In the genomic region with DNA sequence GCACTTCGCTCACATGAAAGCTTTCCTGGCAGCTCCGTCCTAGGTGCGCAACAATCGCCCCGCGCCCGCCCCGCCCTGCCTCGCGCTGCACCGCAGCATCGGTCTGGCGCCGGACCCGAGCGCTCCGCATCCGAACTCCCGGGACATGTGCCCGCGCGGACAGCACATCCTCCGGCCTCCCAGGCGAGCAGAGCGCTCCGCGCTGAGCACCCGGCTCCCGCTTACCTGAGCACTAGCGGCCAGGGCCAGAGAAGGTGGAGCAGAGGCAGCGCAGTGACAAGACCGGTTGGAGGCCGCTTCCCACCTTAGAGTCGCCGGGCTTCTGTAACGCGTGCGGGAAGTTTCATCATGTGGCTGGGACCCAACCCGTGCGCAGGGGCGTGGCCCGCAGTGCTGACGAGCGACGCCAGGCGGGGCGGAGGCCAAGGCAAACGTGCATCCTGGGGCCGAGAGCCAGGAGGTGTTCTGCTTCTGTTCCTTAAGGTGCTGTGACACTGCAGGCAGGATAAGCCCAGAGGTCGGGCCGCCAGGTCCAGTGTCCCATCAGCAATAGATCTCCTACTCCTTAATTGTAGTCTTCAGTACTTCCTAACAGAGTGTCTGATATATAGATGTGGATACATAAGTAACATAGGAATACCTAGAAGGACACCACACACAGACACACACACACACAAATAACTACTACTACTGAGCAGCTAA, we compare ENCODE assay signal across 8 mouse cellular contexts. TPM values are rescaled to one million over a fixed set of nuclear protein-coding genes. Genes with fewer than 3 reads are reported as not detected.
A peak's percentile ranks its signal among the peaks of the same experiment; 100 is the strongest.
DNase-seq lines count a peak whose midpoint lies in the region; ATAC-seq and TF ChIP-seq lines count a peak whose summit lies in the region.

A gene (minus strand): TSS at position 371 of the 702 bp plus-strand sequence.

- peak; percentile 32; the same call in 1 of the 2 replicates for TF ChIP-seq CTCF in kidney, postnatal 0 days (IDR thresholded peaks at IDR 0.05; ENCODE audit: low read depth)
- TF ChIP-seq CTCF in liver, adult 2 months (IDR thresholded peaks at IDR 0.05; ENCODE audit: low read depth, low read length): peak; percentile 14; the same call in 1 of the 2 replicates

- H3K36me3 ChIP-seq in erythroblast, embryonic 14.5 days (ENCODE audit: control insufficient read depth): peaks cover 33% of the 10 kb centered on the region
- H3K36me3 ChIP-seq in heart, embryonic 13.5 days: no peaks in the 10 kb centered on the region
- no peaks in the 10 kb centered on the region for H3K36me3 ChIP-seq in kidney, postnatal 0 days (ENCODE audit: insufficient read depth, low read length)
- H3K36me3 ChIP-seq in liver, adult 2 months (ENCODE audit: control insufficient read depth, insufficient read depth, low read length): no peaks in the 10 kb centered on the region

- H3K9ac ChIP-seq in heart, embryonic 13.5 days: peak within 1 kb of the TSS; percentile 78
- H3K9ac ChIP-seq in kidney, postnatal 0 days (ENCODE audit: low read depth, low read length): peak within 1 kb of the TSS; percentile 50
- no peak within 1 kb of the TSS; the same call in 1 of the 2 replicates for H3K9ac ChIP-seq in liver, adult 2 months (ENCODE audit: low read depth, low read length)

- under 1% methylated on average over 51 of the region's 51 CpGs for WGBS in heart, embryonic 13.5 days
- under 1% methylated on average over 50 of the region's 51 CpGs for WGBS in kidney, postnatal 0 days
- WGBS in liver, adult 2 months: 1% methylated on average over 51 of the region's 51 CpGs

- H3K4me1 ChIP-seq in erythroblast, embryonic 14.5 days (ENCODE audit: control insufficient read depth): peaks cover 91% of the 10 kb centered on the region
- peaks cover 7% of the 10 kb centered on the region; the same call in 1 of the 2 replicates for H3K4me1 ChIP-seq in heart, embryonic 13.5 days
- H3K4me1 ChIP-seq in kidney, postnatal 0 days (replicated peaks; ENCODE audit: insufficient read depth, low read length): no peaks in the 10 kb centered on the region
- peaks cover 2% of the 10 kb centered on the region for H3K4me1 ChIP-seq in liver, adult 2 months (ENCODE audit: control insufficient read depth, insufficient read depth, low read length)

- H3K4me3 ChIP-seq in erythroblast, embryonic 14.5 days (replicated peaks): peak within 1 kb of the TSS; percentile 95
- H3K4me3 ChIP-seq in heart, embryonic 13.5 days: peak within 1 kb of the TSS; percentile 70
- H3K4me3 ChIP-seq in kidney, postnatal 0 days (replicated peaks; ENCODE audit: low read depth, low read length): peak within 1 kb of the TSS; percentile 62
- H3K4me3 ChIP-seq in liver, adult 2 months (ENCODE audit: insufficient read depth, low read depth, low read length): peak within 1 kb of the TSS; percentile 55

- peak; percentile 75 for ATAC-seq in heart, embryonic 13.5 days (ENCODE audit: extremely low read depth, insufficient number of reproducible peaks, low FRiP score, low TSS enrichment)
- ATAC-seq in kidney, postnatal 0 days (replicated peaks; ENCODE audit: low FRiP score, low read depth): peak; percentile 94
- peak; percentile 53 for ATAC-seq in monocyte, adult 5-6 weeks (replicated peaks; ENCODE audit: insufficient number of reproducible peaks, low FRiP score, low TSS enrichment, poor library complexity, severe bottlenecking)

- H3K79me2 ChIP-seq in liver, adult 2 months (ENCODE audit: control insufficient read depth, insufficient read depth, low read length): no peaks in the 10 kb centered on the region

- H3K9me3 ChIP-seq in erythroblast, embryonic 14.5 days (ENCODE audit: control insufficient read depth, low read length): no peaks in the 10 kb centered on the region
- no peaks in the 10 kb centered on the region for H3K9me3 ChIP-seq in heart, embryonic 13.5 days
- no peaks in the 10 kb centered on the region for H3K9me3 ChIP-seq in kidney, postnatal 0 days (replicated peaks; ENCODE audit: low read length)

- no peak within 1 kb of the TSS for H3K27ac ChIP-seq in heart, embryonic 13.5 days (replicated peaks)
- H3K27ac ChIP-seq in kidney, postnatal 0 days: no peak within 1 kb of the TSS
- no peak within 1 kb of the TSS for H3K27ac ChIP-seq in liver, adult 2 months (replicated peaks; ENCODE audit: insufficient read depth, low read depth, low read length)

- H3K4me2 ChIP-seq in heart, embryonic 13.5 days: peak within 1 kb of the TSS; percentile 97
- H3K4me2 ChIP-seq in kidney, postnatal 0 days (ENCODE audit: low read length): peak within 1 kb of the TSS; percentile 98

- no peak for TF ChIP-seq POLR2A in liver, adult 2 months (IDR thresholded peaks at IDR 0.05; ENCODE audit: extremely low read depth, insufficient read depth, low read length)

- DNase-seq in CD4-positive helper T cell, adult 2 months (ENCODE audit: low read depth, low spot score): peak; percentile 63
- DNase-seq in brain, embryonic 18.5 days (ENCODE audit: low read depth, low spot score): peak; percentile 57
- peak; percentile 72 for DNase-seq in kidney, postnatal 0 days (ENCODE audit: low spot score)
- peak; percentile 23 for DNase-seq in liver, adult 2 months (ENCODE audit: extremely low read depth, low read depth, low spot score)
- DNase-seq in spleen, postnatal 36 days (ENCODE audit: low spot score in 2 of 2): peak; percentile 68 to 78

- H3K27me3 ChIP-seq in erythroblast, embryonic 14.5 days (ENCODE audit: control insufficient read depth): no peaks in the 10 kb centered on the region
- no peaks in the 10 kb centered on the region; the same call in 1 of the 2 replicates for H3K27me3 ChIP-seq in heart, embryonic 13.5 days (replicated peaks)
- no peaks in the 10 kb centered on the region for H3K27me3 ChIP-seq in kidney, postnatal 0 days (ENCODE audit: insufficient read depth, low read length)
- no peaks in the 10 kb centered on the region for H3K27me3 ChIP-seq in liver, adult 2 months (ENCODE audit: control insufficient read depth, insufficient read depth, low read length)

RNA-seq across cellular contexts. Expression of the gene that starts here (rescaled TPM):
- 3.5 and 4.7 TPM in 2 replicates for polyA plus RNA-seq in erythroblast, embryonic 14.5 days (2012)
- polyA plus RNA-seq in heart, embryonic 13.5 days (2015; fragmentation: Nextera tagmentation; extraction: Ambion mirVana): 27.2 and 33.4 TPM in 2 replicates
- polyA plus RNA-seq in kidney, postnatal 0 days (2015; fragmentation: Nextera tagmentation; extraction: Ambion mirVana): 19.6 and 21.1 TPM in 2 replicates
- 1.0 and 4.7 TPM in 2 replicates for total RNA-seq in liver, adult 2 months (2014; rRNA removed)
- polyA plus RNA-seq in liver, adult 2 months (2012; rRNA removed): 1.5 and 2.3 TPM in 2 replicates
- 4.6 to 11.8 TPM (median 5.0 TPM) in 3 replicates for total RNA-seq in monocyte, adult 5-6 weeks (2017)

Comparison
In these comparisons a context has a peak if more than half of its experiments do, and no peak if none do; other contexts are left out.
1. DNase-seq: peak in every context shown above with its lines; median percentile 73 in spleen, postnatal 36 days; 72 in kidney, postnatal 0 days; 63 in CD4-positive helper T cell, adult 2 months; 57 in brain, embryonic 18.5 days; 23 in liver, adult 2 months.